Mouse (Mus musculus): Measurements from ENCODE around the gene Higd1c.

DNA sequence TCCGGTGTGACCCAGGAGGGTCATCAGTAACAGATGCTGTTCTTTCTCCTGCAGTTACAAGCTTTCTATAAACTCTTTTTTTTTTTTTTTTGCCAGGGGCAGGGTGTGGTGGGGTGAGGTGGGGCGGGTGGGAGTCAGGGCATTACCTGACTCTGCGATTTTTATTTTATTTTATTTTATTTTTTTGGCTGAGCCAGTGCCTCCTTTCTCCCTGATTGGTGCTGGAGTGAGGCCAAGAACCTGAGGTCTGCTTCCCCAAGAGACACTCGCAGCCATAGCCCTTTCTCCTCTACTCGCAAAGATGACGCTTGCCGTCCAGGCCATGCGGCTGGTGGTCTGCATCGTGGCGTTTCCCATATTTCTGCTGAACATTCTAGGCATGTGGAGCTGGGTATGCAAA, 29.7 kb upstream of the Higd1c start, which contains the start of gene Mettl7a3:
- TF ChIP-seq CTCF (IDR thresholded peaks at IDR 0.05; ENCODE audit: low read depth) (no peak), EP300 (optimal IDR thresholded peaks at IDR 0.05) (no peak)

Data from stomach, postnatal 0 days (tissue).